Mouse (Mus musculus) heart, adult 2 months (tissue): Measurements from ENCODE around the gene St3gal5. TPM values are rescaled to one million over a fixed set of nuclear protein-coding genes. Genes with fewer than 3 reads are reported as not detected.
A peak's percentile ranks its signal among the peaks of the same experiment; 100 is the strongest.

Source experiments
- DNase-seq, 2 experiments: peaks; one replicate each; pipeline ENCODE4 v3.0.0; 2021
- H3K27ac ChIP-seq: fragments of 200-600 bp; 2 replicates; pipeline ENCODE4 v1.8.1; 2022
- H3K27me3 ChIP-seq: fragments of 200-500 bp; 2 replicates; pipeline ENCODE4 v1.6.1; 2012; ENCODE audit warnings: mild to moderate bottlenecking, low read length, inconsistent platforms, mixed read lengths; ENCODE audit not compliant: control insufficient read depth, insufficient read depth
- H3K36me3 ChIP-seq: fragments of 200-500 bp; 2 replicates; pipeline ENCODE4 v1.6.1; 2012; ENCODE audit warnings: low read length, inconsistent platforms; ENCODE audit not compliant: control insufficient read depth, insufficient read depth
- H3K4me1 ChIP-seq: fragments of 200-500 bp; 2 replicates; pipeline ENCODE4 v1.6.1; 2011; ENCODE audit warnings: low read length; ENCODE audit not compliant: control insufficient read depth, insufficient read depth
- H3K4me3 ChIP-seq: fragments of 200-600 bp; 2 replicates; pipeline ENCODE4 v1.8.1; 2022
- H3K79me2 ChIP-seq: fragments of 200-500 bp; replicated peaks from 2 replicates; pipeline ENCODE4 v1.6.1; 2012; ENCODE audit warnings: mild to moderate bottlenecking, inconsistent platforms, low read length, moderate library complexity, mixed read lengths; ENCODE audit not compliant: control insufficient read depth, insufficient read depth
- H3K9ac ChIP-seq: fragments of 200-500 bp; 2 replicates; pipeline ENCODE4 v1.6.1; 2012; ENCODE audit warnings: low read depth, mild to moderate bottlenecking, control low read depth, inconsistent platforms, low read length, mixed read lengths
- CTCF ChIP-seq: fragments of 200-600 bp; IDR thresholded peaks from 2 replicates; pipeline ENCODE4 v1.8.1; 2022; ENCODE audit warnings: antibody characterized with exemption, mild to moderate bottlenecking, moderate library complexity
- EP300 ChIP-seq: fragments of 200-500 bp; IDR thresholded peaks from 2 replicates; pipeline ENCODE4 v1.6.1; 2011; ENCODE audit warnings: low read depth, low read length, control low read depth; ENCODE audit not compliant: insufficient read depth
- POLR2A ChIP-seq: fragments of 200-500 bp; IDR thresholded peaks from 2 replicates; pipeline ENCODE4 v1.6.1; 2011; ENCODE audit warnings: mild to moderate bottlenecking, low read depth, low read length, control low read depth; ENCODE audit not compliant: insufficient read depth
- WGBS: fragments of 180-500 bp; shearing (Covaris S2); methylation state at CpG from one replicate; pipeline ENCODE4 v1.1.7; 2018; 5-methylcytosine and 5-hydroxymethylcytosine counted together
- intact Hi-C: fragments of 180-260 bp; cut with DNase I; formaldehyde crosslinking; loops from one replicate; pipeline ENCODE4 v1.15.1; 2025
- polyA plus RNA-seq: library from polyadenylated mRNA; depleted of rRNA; stranded (reverse); fragments of >200 nt; gene quantifications from 2 replicates; pipeline ENCODE4 v1.2.3, GENCODE M21; 2012
- total RNA-seq, 2 experiments: library from RNA; stranded (reverse); gene quantifications; 2 replicates each; pipeline ENCODE4 v1.2.3; 2021

Gene St3gal5
- total and polyA plus RNA-seq, 3 experiments = 39.7 to 78.4 (median 67.6) TPM

GRCm38 (mm10) chr6:72154938-72155531 is 57.6 kb downstream of the St3gal5 start:
- 93% methylated on average over 7 of the region's 7 CpGs for WGBS
- intact Hi-C loops = no loop called here

GRCm38 (mm10) chr6:72155649-72156048 is 58.3 kb downstream of the St3gal5 start:
- DNase-seq = no peak
- intact Hi-C loops = no loop called here
- H3K27me3 ChIP-seq = no peaks in the 10 kb centered on the region
- no peak overlapping the region for H3K27ac ChIP-seq
- TF ChIP-seq POLR2A = no peak
- TF ChIP-seq EP300 = no peak
- no peak for TF ChIP-seq CTCF
- H3K4me1 ChIP-seq = peaks cover 3% of the 10 kb centered on the region; the same call in 1 of the 2 replicates
- H3K36me3 ChIP-seq = no peaks in the 10 kb centered on the region
- 92% methylated on average over 8 of the region's 8 CpGs for WGBS
- H3K79me2 ChIP-seq = no peaks in the 10 kb centered on the region
- H3K9ac ChIP-seq = no peak overlapping the region
- no peak overlapping the region for H3K4me3 ChIP-seq

More at GRCm38 (mm10) chr6:72154938-72155531, 57.6 kb downstream of the St3gal5 start:
- no peak for DNase-seq
- Histone ChIP-seq H3K4me1 (peaks cover 3% of the 10 kb centered on the region; the same call in 1 of the 2 replicates), H3K79me2 (no peaks in the 10 kb centered on the region), H3K4me3 (no peak overlapping the region), H3K27me3 (no peaks in the 10 kb centered on the region), H3K36me3 (no peaks in the 10 kb centered on the region), H3K27ac (no peak overlapping the region; the same call in 1 of the 2 replicates), H3K9ac (no peak overlapping the region)
- TF ChIP-seq CTCF = no peak
- TF ChIP-seq EP300 = no peak
- TF ChIP-seq POLR2A = no peak

DNA sequence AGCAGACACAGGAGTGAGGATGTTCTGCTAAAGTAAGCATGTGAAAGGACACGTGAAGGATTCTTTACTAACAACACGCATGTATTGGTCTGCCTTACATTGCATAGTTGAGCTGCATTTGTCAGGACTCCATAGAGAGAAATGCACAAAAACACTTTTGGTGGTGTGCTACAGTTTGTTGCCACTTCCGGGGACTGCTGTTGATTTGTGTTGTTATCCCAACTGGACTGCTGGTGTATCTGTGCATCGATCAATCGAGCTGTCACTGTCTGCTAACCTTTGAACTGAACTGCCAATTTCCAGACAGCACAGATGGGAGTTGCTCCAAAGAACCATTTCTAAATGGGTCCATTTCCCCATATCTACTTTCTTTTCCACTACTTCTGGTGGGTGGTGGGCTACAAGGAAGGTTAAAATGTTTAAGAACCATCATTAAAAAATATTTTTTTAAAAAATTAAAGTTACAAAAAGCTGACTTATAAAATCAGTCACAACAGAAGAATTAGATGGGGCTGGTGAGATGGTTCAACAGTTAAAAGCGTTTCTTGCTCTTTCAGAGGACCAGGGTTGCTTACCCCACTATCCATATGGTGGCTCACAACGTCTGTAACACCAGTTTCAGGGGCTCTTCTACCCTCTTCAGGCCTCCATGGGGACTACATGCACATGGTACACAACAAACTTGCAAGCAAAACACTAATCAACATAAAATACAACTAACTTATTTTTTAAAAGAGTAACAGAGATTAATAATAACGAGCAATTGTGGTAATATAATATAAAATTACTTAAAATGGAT is 61.8 kb downstream of the St3gal5 start:
- peaks cover 12% of the 10 kb centered on the region for H3K4me1 ChIP-seq
- WGBS = 90% methylated on average over 8 of the region's 8 CpGs
- no peak overlapping the region for H3K27ac ChIP-seq
- no peaks in the 10 kb centered on the region for H3K79me2 ChIP-seq
- intact Hi-C loops = no loop called here
- no peak overlapping the region for H3K9ac ChIP-seq
- no peak for DNase-seq
- H3K27me3 ChIP-seq = no peaks in the 10 kb centered on the region
- TF ChIP-seq EP300 = no peak
- peak; percentile 21; the same call in 1 of the 2 replicates for TF ChIP-seq CTCF
- no peak for TF ChIP-seq POLR2A
- H3K36me3 ChIP-seq = peaks cover 5% of the 10 kb centered on the region
- H3K4me3 ChIP-seq = no peak overlapping the region

DNA sequence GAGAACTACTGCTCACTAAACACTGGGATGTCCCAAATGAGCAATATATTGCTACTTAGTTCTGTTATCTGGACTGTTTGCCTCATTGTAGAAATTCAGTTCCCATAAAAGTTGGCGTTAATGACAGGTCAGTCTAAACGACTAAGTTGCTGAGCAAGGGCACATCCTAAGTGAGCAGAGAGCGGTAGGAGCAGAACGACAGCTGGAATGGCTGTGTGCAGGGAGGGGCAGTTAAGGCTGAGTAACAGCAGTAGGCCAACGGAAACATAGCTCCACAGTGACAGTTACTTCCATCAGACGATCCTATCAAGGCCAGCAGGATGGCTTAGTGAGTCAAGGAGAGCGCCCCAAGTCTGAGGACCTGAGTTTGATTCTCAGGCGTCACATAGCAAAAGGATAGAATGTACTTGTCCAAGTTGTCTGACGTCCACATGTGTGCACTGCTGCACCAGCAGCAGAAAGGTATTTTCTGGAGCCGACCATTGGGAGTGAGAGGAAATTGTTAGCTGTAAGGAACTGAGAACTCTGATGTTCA is 62.5 kb downstream of the St3gal5 start:
- Histone ChIP-seq H3K4me3 (no peak overlapping the region), H3K27ac (no peak overlapping the region), H3K9ac (no peak overlapping the region), H3K79me2 (no peaks in the 10 kb centered on the region), H3K36me3 (peaks cover 5% of the 10 kb centered on the region), H3K4me1 (peaks cover 16% of the 10 kb centered on the region), H3K27me3 (no peaks in the 10 kb centered on the region)
- TF ChIP-seq POLR2A (no peak), EP300 (no peak), CTCF (no peak)
- DNase-seq = no peak
- intact Hi-C loops = no loop called here
- 70% methylated on average over 10 of the region's 10 CpGs for WGBS

- TF ChIP-seq POLR2A (no peak), EP300 (peak; percentile 84), CTCF (no peak)
- Histone ChIP-seq H3K27me3 (no peaks in the 10 kb centered on the region), H3K79me2 (no peaks in the 10 kb centered on the region), H3K36me3 (peaks cover 5% of the 10 kb centered on the region), H3K4me3 (no peak overlapping the region), H3K4me1 (peaks cover 18% of the 10 kb centered on the region), H3K27ac (peak overlapping the region; percentile 19), H3K9ac (no peak overlapping the region)
- DNase-seq = peak in 1 of 2 experiments; percentile 37
- intact Hi-C loops = no loop called here
- 72% methylated on average over 3 of the region's 3 CpGs for WGBS
Measured at GRCm38 (mm10) chr6:72160991-72161390, 63.6 kb downstream of the St3gal5 start.

DNA sequence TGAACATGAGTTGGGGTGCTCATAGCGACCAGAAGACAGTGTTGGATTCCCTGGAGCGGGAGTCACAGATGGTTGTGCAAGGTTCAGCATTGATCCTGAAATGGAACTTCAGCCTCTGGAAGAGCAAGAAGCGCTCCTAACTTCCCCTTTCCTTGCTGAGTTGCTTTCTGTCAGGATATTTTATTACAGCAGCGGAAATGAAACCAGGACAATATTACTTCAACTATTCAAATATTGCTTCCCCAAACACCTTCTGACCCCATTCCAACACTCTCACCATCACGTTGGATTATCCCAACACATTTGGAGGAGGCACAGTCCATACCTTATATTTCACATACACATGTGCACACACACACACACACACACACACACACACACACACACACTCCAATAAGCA is 64.4 kb downstream of the St3gal5 start:
- Histone ChIP-seq H3K9ac (no peak overlapping the region), H3K36me3 (peaks cover 5% of the 10 kb centered on the region), H3K27me3 (no peaks in the 10 kb centered on the region), H3K27ac (peak overlapping the region; percentile 19), H3K4me3 (no peak overlapping the region), H3K4me1 (peaks cover 18% of the 10 kb centered on the region), H3K79me2 (no peaks in the 10 kb centered on the region)
- 56% methylated on average over 5 of the region's 5 CpGs for WGBS
- no peak for DNase-seq
- intact Hi-C loops = loop anchor here (2.0 kb wide), 1 partner anchor 173 kb away; no protein-coding TSS in a partner anchor
- TF ChIP-seq POLR2A (no peak), EP300 (no peak), CTCF (no peak)
